ENCODE assay signal across 17 mouse cellular contexts in genomic region chr4:35300848-35301247, GRCm38 (mm10).
DNase-seq lines count a peak whose midpoint lies in the region; ATAC-seq and TF ChIP-seq lines count a peak whose summit lies in the region.
"Had no signal": no experiment of that assay in that cellular context is flagged by ENCODE, and none has a peak within 500 bp of the region (broad histone marks: within the 10 kb centered on the region; RNA-seq: fewer than 3 reads in every experiment).

No protein-coding gene starts in this region.

- WGBS in kidney, postnatal 0 days: 10% methylated on average over 2 of the region's 2 CpGs
- 17% methylated on average over 2 of the region's 2 CpGs for WGBS in kidney, adult 2 months
- WGBS in forebrain, embryonic 12.5 days: 38% methylated on average over 2 of the region's 2 CpGs

- TF ChIP-seq POLR2A in kidney, adult 2 months (IDR thresholded peaks at IDR 0.05; ENCODE audit: low read depth, low read length): no peak

- ATAC-seq in kidney, postnatal 0 days (replicated peaks; ENCODE audit: low FRiP score, low read depth): no peak
- ATAC-seq in forebrain, embryonic 12.5 days (ENCODE audit: low FRiP score): peak; percentile 64; the same call in 1 of the 2 replicates
- ATAC-seq: intestine, postnatal 0 days had no signal

- no peak overlapping the region for H3K4me3 ChIP-seq in kidney, postnatal 0 days (replicated peaks; ENCODE audit: low read depth, low read length)
- H3K4me3 ChIP-seq in kidney, adult 2 months (ENCODE audit: insufficient read depth, low read depth, low read length): no peak overlapping the region
- no peak overlapping the region for H3K4me3 ChIP-seq in forebrain, embryonic 12.5 days (replicated peaks)
- H3K4me3 ChIP-seq: erythroblast, embryonic 14.5 days; heart, embryonic 12.5 days; limb, embryonic 13.5 days; midbrain, embryonic 10.5 days had no signal

- H3K9ac ChIP-seq in kidney, postnatal 0 days (ENCODE audit: low read depth, low read length): no peak overlapping the region
- H3K9ac ChIP-seq in forebrain, embryonic 12.5 days: no peak overlapping the region
- H3K9ac ChIP-seq: heart, embryonic 12.5 days; limb, embryonic 13.5 days had no signal

- H3K36me3 ChIP-seq in kidney, postnatal 0 days (ENCODE audit: insufficient read depth, low read length): no peaks in the 10 kb centered on the region
- no peaks in the 10 kb centered on the region for H3K36me3 ChIP-seq in kidney, adult 2 months (ENCODE audit: control insufficient read depth, insufficient read depth, low read length)
- H3K36me3 ChIP-seq in forebrain, embryonic 12.5 days (replicated peaks): no peaks in the 10 kb centered on the region
- H3K36me3 ChIP-seq: heart, embryonic 12.5 days; limb, embryonic 13.5 days; midbrain, embryonic 10.5 days had no signal

- H3K4me2 ChIP-seq in kidney, postnatal 0 days (ENCODE audit: low read length): no peak overlapping the region
- no peak overlapping the region for H3K4me2 ChIP-seq in forebrain, embryonic 12.5 days
- H3K4me2 ChIP-seq: heart, embryonic 12.5 days; limb, embryonic 13.5 days had no signal

- no peaks in the 10 kb centered on the region for H3K4me1 ChIP-seq in kidney, postnatal 0 days (replicated peaks; ENCODE audit: insufficient read depth, low read length)
- no peaks in the 10 kb centered on the region for H3K4me1 ChIP-seq in kidney, adult 2 months (ENCODE audit: control insufficient read depth, insufficient read depth, low read length)
- H3K4me1 ChIP-seq in forebrain, embryonic 12.5 days: no peaks in the 10 kb centered on the region
- H3K4me1 ChIP-seq: heart, embryonic 12.5 days; limb, embryonic 13.5 days; midbrain, embryonic 10.5 days had no signal

- H3K27me3 ChIP-seq in kidney, postnatal 0 days (ENCODE audit: insufficient read depth, low read length): no peaks in the 10 kb centered on the region
- no peaks in the 10 kb centered on the region for H3K27me3 ChIP-seq in kidney, adult 2 months (replicated peaks; ENCODE audit: control insufficient read depth, insufficient read depth, low read length)
- peaks cover 4% of the 10 kb centered on the region; the same call in 1 of the 2 replicates for H3K27me3 ChIP-seq in forebrain, embryonic 12.5 days
- H3K27me3 ChIP-seq: heart, embryonic 12.5 days; limb, embryonic 13.5 days had no signal

- no peak for TF ChIP-seq CTCF in kidney, postnatal 0 days (IDR thresholded peaks at IDR 0.05; ENCODE audit: low read depth)
- no peak for TF ChIP-seq CTCF in kidney, adult 2 months (conservative IDR thresholded peaks at IDR 0.05; ENCODE audit: insufficient read depth, insufficient read length, low read depth, low read length)

- DNase-seq in kidney, postnatal 0 days (ENCODE audit: low spot score): peak; percentile 16
- DNase-seq in kidney, adult 2 months: no peak
- peak; percentile 4 for DNase-seq in right cerebral cortex, adult 18-20 months
- no peak for DNase-seq in right cerebral cortex, postnatal 25 days
- no peak for DNase-seq in cerebellum, adult 11-12 months
- DNase-seq in urinary bladder, adult 2 months (ENCODE audit: low spot score): no peak
- DNase-seq: adrenal gland, adult 2 months; gastrocnemius, postnatal 10 days; lung, adult 2 months; right cerebral cortex, postnatal 4 days; thymus, postnatal 25 days had no signal

- H3K27ac ChIP-seq in kidney, postnatal 0 days: no peak overlapping the region
- no peak overlapping the region for H3K27ac ChIP-seq in kidney, adult 2 months (ENCODE audit: insufficient read depth, low read depth, low read length)
- H3K27ac ChIP-seq in forebrain, embryonic 12.5 days: no peak overlapping the region
- H3K27ac ChIP-seq: limb, embryonic 13.5 days; midbrain, embryonic 10.5 days had no signal

- no peaks in the 10 kb centered on the region for H3K9me3 ChIP-seq in kidney, postnatal 0 days (replicated peaks; ENCODE audit: low read length)
- H3K9me3 ChIP-seq in forebrain, embryonic 12.5 days: no peaks in the 10 kb centered on the region
- H3K9me3 ChIP-seq: heart, embryonic 12.5 days; limb, embryonic 13.5 days; midbrain, embryonic 10.5 days had no signal

Comparison
In these comparisons a context has a peak if more than half of its experiments do, and no peak if none do; other contexts are left out.
1. DNase-seq: peak in kidney, postnatal 0 days (single experiment) and right cerebral cortex, adult 18-20 months (single experiment); none in kidney, adult 2 months (single experiment), right cerebral cortex, postnatal 25 days (single experiment), cerebellum, adult 11-12 months (single experiment) and urinary bladder, adult 2 months (single experiment).